Mouse (Mus musculus) neural tube, embryonic 10.5 days (tissue): ENCODE measurements around the gene Pole3.

Experiments
- DNase-seq: peaks from one replicate; pipeline ENCODE4 v3.0.0-alpha.2; 2017; ENCODE audit warnings: low spot score; ENCODE audit errors: extremely low spot score

The Pole3 gene

GRCm38 (mm10) chr4:62524651-62525488, at the start of gene Pole3, which contains the start of gene 4933430I17Rik:
Pole3 (minus strand) TSS chr4:62525068.
4933430I17Rik (plus strand) TSS chr4:62525369.
- DNase-seq = peak; percentile 98

GRCm38 (mm10) chr4:62570029-62570428, 45.2 kb upstream of the Pole3 start:
- no peak for DNase-seq

GRCm38 (mm10) chr4:62569603-62570002, 44.7 kb upstream of the Pole3 start:
- no peak for DNase-seq

GRCm38 (mm10) chr4:62568359-62568758, 43.5 kb upstream of the Pole3 start:
- no peak for DNase-seq

- DNase-seq = no peak
Observed at GRCm38 (mm10) chr4:62567696-62568095, 42.8 kb upstream of the Pole3 start.

GRCm38 (mm10) chr4:62566530-62566929, 41.7 kb upstream of the Pole3 start:
- no peak for DNase-seq

- DNase-seq = no peak
Observed at GRCm38 (mm10) chr4:62562006-62562405, 37.1 kb upstream of the Pole3 start.

GRCm38 (mm10) chr4:62561630-62562001, 36.7 kb upstream of the Pole3 start:
- no peak for DNase-seq

GRCm38 (mm10) chr4:62560963-62561629, 36.2 kb upstream of the Pole3 start:
- peak; percentile 64 for DNase-seq

GRCm38 (mm10) chr4:62559797-62560329, 35.0 kb upstream of the Pole3 start, which contains the start of gene Rgs3:
Rgs3 (plus strand) TSS chr4:62559847.
- DNase-seq = no peak

GRCm38 (mm10) chr4:62557436-62557835, 32.6 kb upstream of the Pole3 start:
- DNase-seq = no peak

GRCm38 (mm10) chr4:62551966-62552365, 27.1 kb upstream of the Pole3 start:
- no peak for DNase-seq

GRCm38 (mm10) chr4:62544801-62545200, 19.9 kb upstream of the Pole3 start:
- DNase-seq = no peak

- DNase-seq = no peak
Observed at GRCm38 (mm10) chr4:62543782-62544181, 18.9 kb upstream of the Pole3 start.

- no peak for DNase-seq
Observed at GRCm38 (mm10) chr4:62541802-62542201, 16.9 kb upstream of the Pole3 start.

- DNase-seq = no peak
Observed at GRCm38 (mm10) chr4:62533729-62534128, 8.9 kb upstream of the Pole3 start.

GRCm38 (mm10) chr4:62527655-62528054, 2.8 kb upstream of the Pole3 start:
- no peak for DNase-seq

- no peak for DNase-seq
Observed at GRCm38 (mm10) chr4:62526256-62526655, 1.4 kb upstream of the Pole3 start.

GRCm38 (mm10) chr4:62525489-62525811, 582 bp upstream of the Pole3 start:
- no peak for DNase-seq

GRCm38 (mm10) chr4:62520892-62521400, 3.9 kb downstream of the Pole3 start:
- DNase-seq = no peak

- peak; percentile 90 for DNase-seq
Observed at GRCm38 (mm10) chr4:62519849-62520233, 5.0 kb downstream of the Pole3 start, which contains the start of gene Alad. Alad (minus strand) TSS chr4:62519918.
